Mouse (Mus musculus) hindbrain, embryonic 16.5 days (tissue): ENCODE measurements at regions not wholly inside any gene's neighbourhood (a gene's known extent, or its start where the extent isn't known, plus 50 kb on each side); places are given as distances from the start of the nearest gene placed in this dataset.

Experiments
- ATAC-seq: fragments of 200-750 bp; cut with Nextera tagmentation; 2 replicates; pipeline ENCODE4 v1.8.0; 2017; ENCODE audit warnings: moderate TSS enrichment, moderate library complexity
- H3K27ac ChIP-seq: fragments of 300-500 bp; sonication (generic); 2 replicates; pipeline ENCODE4 v1.5.1; 2014; ENCODE audit warnings: low read depth, mild to moderate bottlenecking, control low read depth, low read length, moderate library complexity
- H3K27me3 ChIP-seq: fragments of 300-500 bp; sonication (generic); replicated peaks from 2 replicates; pipeline ENCODE4 v1.6.1; 2014; ENCODE audit warnings: low read length; ENCODE audit not compliant: control insufficient read depth, insufficient read depth
- H3K36me3 ChIP-seq: fragments of 300-500 bp; sonication (generic); 2 replicates; pipeline ENCODE4 v1.6.1; 2014; ENCODE audit warnings: mild to moderate bottlenecking, low read length, moderate library complexity, mixed read lengths; ENCODE audit not compliant: control insufficient read depth, insufficient read depth
- H3K4me1 ChIP-seq: fragments of 300-500 bp; sonication (generic); 2 replicates; pipeline ENCODE4 v1.6.1; 2014; ENCODE audit warnings: low read depth, low read length; ENCODE audit not compliant: control insufficient read depth, insufficient read depth
- H3K4me2 ChIP-seq: fragments of 300-500 bp; sonication (generic); 2 replicates; pipeline ENCODE4 v1.6.1; 2014; ENCODE audit warnings: mild to moderate bottlenecking, low read length, control low read depth, moderate library complexity
- H3K4me3 ChIP-seq: fragments of 300-500 bp; sonication (generic); 2 replicates; pipeline ENCODE4 v1.5.1; 2014; ENCODE audit warnings: mild to moderate bottlenecking, low read length, control low read depth, moderate library complexity
- H3K9ac ChIP-seq: fragments of 300-500 bp; sonication (generic); 2 replicates; pipeline ENCODE4 v1.6.1; 2014; ENCODE audit warnings: low read depth, mild to moderate bottlenecking, control low read depth, low read length, moderate library complexity
- H3K9me3 ChIP-seq: fragments of 300-500 bp; sonication (generic); 2 replicates; pipeline ENCODE4 v1.6.1; 2014; ENCODE audit warnings: mild to moderate bottlenecking, low read length, moderate library complexity; ENCODE audit not compliant: control insufficient read depth
- WGBS: fragments of 180-500 bp; shearing (Covaris S2); extraction: QIAGEN DNeasy Blood & Tissue Kit; methylation state at CpG from one replicate; pipeline ENCODE4 v1.1.7; 2014; 5-methylcytosine and 5-hydroxymethylcytosine counted together

GRCm38 (mm10) chr8:51032386-51032785 lies 2188.6 kb upstream of the Tenm3 start:
- Histone ChIP-seq H3K36me3 (no peaks in the 10 kb centered on the region), H3K4me2 (no peak overlapping the region), H3K9me3 (no peaks in the 10 kb centered on the region), H3K27me3 (no peaks in the 10 kb centered on the region), H3K27ac (no peak overlapping the region), H3K9ac (no peak overlapping the region), H3K4me3 (no peak overlapping the region), H3K4me1 (no peaks in the 10 kb centered on the region)
- WGBS: 64% methylated on average over 3 of the region's 3 CpGs
- no peak for ATAC-seq

GRCm38 (mm10) chr8:51010508-51010907 lies 2166.8 kb upstream of the Tenm3 start:
- 91% methylated on average over 3 of the region's 3 CpGs for WGBS

GRCm38 (mm10) chr8:50967386-50967785 lies 2123.6 kb upstream of the Tenm3 start:
- WGBS: 63% methylated on average over 4 of the region's 4 CpGs
- Histone ChIP-seq H3K9ac (no peak overlapping the region), H3K27me3 (no peaks in the 10 kb centered on the region), H3K27ac (no peak overlapping the region), H3K36me3 (no peaks in the 10 kb centered on the region), H3K4me2 (no peak overlapping the region), H3K4me3 (no peak overlapping the region), H3K9me3 (no peaks in the 10 kb centered on the region), H3K4me1 (no peaks in the 10 kb centered on the region)
- ATAC-seq: no peak

More at GRCm38 (mm10) chr8:51010508-51010907, 2166.8 kb upstream of the Tenm3 start:
- Histone ChIP-seq H3K4me1 (no peaks in the 10 kb centered on the region), H3K27me3 (no peaks in the 10 kb centered on the region), H3K4me3 (no peak overlapping the region), H3K27ac (no peak overlapping the region), H3K36me3 (no peaks in the 10 kb centered on the region), H3K9me3 (no peaks in the 10 kb centered on the region), H3K9ac (no peak overlapping the region), H3K4me2 (no peak overlapping the region)
- ATAC-seq: no peak

GRCm38 (mm10) chr8:50917540-50917939 lies 2073.8 kb upstream of the Tenm3 start:
- Histone ChIP-seq H3K9ac (no peak overlapping the region; the same call in 1 of the 2 replicates), H3K36me3 (no peaks in the 10 kb centered on the region), H3K4me1 (peaks cover 8% of the 10 kb centered on the region), H3K27ac (no peak overlapping the region), H3K4me2 (peak overlapping the region; percentile 95), H3K9me3 (no peaks in the 10 kb centered on the region), H3K27me3 (no peaks in the 10 kb centered on the region), H3K4me3 (peak overlapping the region; percentile 82)
- WGBS: 22% methylated on average over 5 of the region's 5 CpGs
- ATAC-seq: no peak

- peak; percentile 59 for ATAC-seq
- Histone ChIP-seq H3K9ac (peak overlapping the region; percentile 75), H3K4me2 (peak overlapping the region; percentile 95), H3K27me3 (no peaks in the 10 kb centered on the region), H3K9me3 (no peaks in the 10 kb centered on the region), H3K4me3 (peak overlapping the region; percentile 82), H3K4me1 (peaks cover 8% of the 10 kb centered on the region), H3K36me3 (no peaks in the 10 kb centered on the region), H3K27ac (peak overlapping the region; percentile 82)
- WGBS: under 1% methylated on average over 8 of the region's 8 CpGs
Measured at GRCm38 (mm10) chr8:50916733-50917113, 2073.0 kb upstream of the Tenm3 start.

GRCm38 (mm10) chr8:50915876-50916732 lies 2072.4 kb upstream of the Tenm3 start:
- Histone ChIP-seq H3K27ac (peak overlapping the region; percentile 82), H3K9ac (peak overlapping the region; percentile 75), H3K9me3 (no peaks in the 10 kb centered on the region), H3K4me2 (peak overlapping the region; percentile 95), H3K4me3 (peak overlapping the region; percentile 82), H3K27me3 (no peaks in the 10 kb centered on the region), H3K4me1 (peaks cover 8% of the 10 kb centered on the region), H3K36me3 (no peaks in the 10 kb centered on the region)
- WGBS: under 1% methylated on average over 52 of the region's 56 CpGs
- peak; percentile 87 for ATAC-seq

GRCm38 (mm10) chr8:50915259-50915875 lies 2071.6 kb upstream of the Tenm3 start:
- peak; percentile 45 for ATAC-seq
- no peaks in the 10 kb centered on the region for H3K27me3 ChIP-seq
- WGBS: 0% methylated on average over 22 of the region's 22 CpGs

GRCm38 (mm10) chr8:50914615-50915014 lies 2070.9 kb upstream of the Tenm3 start:
- H3K36me3 ChIP-seq: no peaks in the 10 kb centered on the region
- peak overlapping the region; percentile 82 for H3K4me3 ChIP-seq
- H3K4me1 ChIP-seq: peaks cover 8% of the 10 kb centered on the region
- H3K27me3 ChIP-seq: no peaks in the 10 kb centered on the region
- H3K9me3 ChIP-seq: no peaks in the 10 kb centered on the region
- 12% methylated on average over 7 of the region's 7 CpGs for WGBS
- H3K9ac ChIP-seq: peak overlapping the region; percentile 75
- H3K4me2 ChIP-seq: peak overlapping the region; percentile 95
- no peak for ATAC-seq
- no peak overlapping the region for H3K27ac ChIP-seq

More at GRCm38 (mm10) chr8:50915259-50915875, 2071.6 kb upstream of the Tenm3 start:
- Histone ChIP-seq H3K9ac (peak overlapping the region; percentile 75), H3K4me1 (peaks cover 8% of the 10 kb centered on the region), H3K36me3 (no peaks in the 10 kb centered on the region), H3K9me3 (no peaks in the 10 kb centered on the region), H3K4me2 (peak overlapping the region; percentile 95), H3K4me3 (peak overlapping the region; percentile 82), H3K27ac (peak overlapping the region; percentile 82)

GRCm38 (mm10) chr8:50878198-50878597 lies 2034.4 kb upstream of the Tenm3 start:
- H3K36me3 ChIP-seq: no peaks in the 10 kb centered on the region
- no peaks in the 10 kb centered on the region for H3K9me3 ChIP-seq
- H3K27ac ChIP-seq: no peak overlapping the region
- H3K4me3 ChIP-seq: no peak overlapping the region
- 85% methylated on average over 5 of the region's 5 CpGs for WGBS
- no peak overlapping the region for H3K9ac ChIP-seq
- H3K27me3 ChIP-seq: no peaks in the 10 kb centered on the region
- H3K4me1 ChIP-seq: no peaks in the 10 kb centered on the region
- no peak overlapping the region for H3K4me2 ChIP-seq
- ATAC-seq: no peak
